Mouse (Mus musculus) lung, adult 2 months (tissue): ENCODE data around the gene Tfcp2.

Experiments
- CTCF ChIP-seq: fragments of 200-500 bp; IDR thresholded peaks from 2 replicates; pipeline ENCODE4 v1.5.1; 2011; ENCODE audit warnings: mild to moderate bottlenecking, low read length, control low read depth; ENCODE audit not compliant: insufficient read depth
- POLR2A ChIP-seq: fragments of 200-500 bp; IDR thresholded peaks from 2 replicates; pipeline ENCODE4 v1.6.1; 2011; ENCODE audit warnings: low read depth, mild to moderate bottlenecking, control low read depth, low read length, borderline replicate concordance; ENCODE audit errors: extremely low read depth

GRCm38 (mm10) chr15:100577972-100578371 is 26.2 kb upstream of the Tfcp2 start:
- TF ChIP-seq CTCF (no peak), POLR2A (no peak)
